8 mouse cellular contexts compared by ENCODE assay signal in the genomic region with DNA sequence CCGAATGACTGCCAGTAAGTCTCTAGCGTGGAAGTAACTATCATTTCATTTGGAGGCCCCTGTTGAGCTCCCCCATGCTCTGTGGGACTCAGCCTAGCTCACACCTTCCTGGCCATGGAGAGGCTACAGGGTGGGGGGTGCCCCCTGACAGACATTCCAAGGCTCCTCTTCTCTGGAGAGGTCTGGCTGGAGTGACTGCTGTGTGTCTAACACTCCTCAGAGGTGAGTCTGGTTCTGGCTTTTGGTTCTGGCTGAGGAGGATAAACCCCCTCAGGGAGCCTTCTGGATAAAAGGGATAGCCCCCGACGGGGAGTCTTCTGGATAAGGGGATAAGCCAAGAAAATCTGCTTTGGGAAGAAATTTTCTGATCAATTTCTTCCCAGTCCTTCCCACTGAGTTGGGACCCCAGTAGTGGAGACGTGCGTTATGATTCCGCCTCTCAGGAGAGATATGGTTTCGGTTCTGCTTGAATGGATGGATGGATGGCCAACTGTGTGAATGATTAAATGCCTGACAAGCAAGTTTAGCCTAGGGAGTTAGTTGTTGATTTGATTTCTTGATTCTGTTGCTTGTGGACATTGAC. TPM values are rescaled to one million over a fixed set of nuclear protein-coding genes. Genes with fewer than 3 reads are reported as not detected.
DNase-seq lines count a peak whose midpoint lies in the region; ATAC-seq and TF ChIP-seq lines count a peak whose summit lies in the region.

No protein-coding gene starts in this region.

- 29% methylated on average over 8 of the region's 8 CpGs for WGBS in lung, embryonic 15.5 days
- 34% methylated on average over 8 of the region's 8 CpGs for WGBS in forebrain, embryonic 14.5 days
- 32% methylated on average over 8 of the region's 8 CpGs for WGBS in limb, embryonic 14.5 days
- WGBS in neural tube, embryonic 15.5 days = 32% methylated on average over 8 of the region's 8 CpGs

- no peak for TF ChIP-seq POLR2A in limb, embryonic 14.5 days (IDR thresholded peaks at IDR 0.05; ENCODE audit: borderline replicate concordance, extremely low read depth, insufficient read depth, insufficient read length)

- H3K36me3 ChIP-seq in lung, embryonic 15.5 days = no peaks in the 10 kb centered on the region
- no peaks in the 10 kb centered on the region for H3K36me3 ChIP-seq in forebrain, embryonic 14.5 days (ENCODE audit: control insufficient read depth, insufficient read depth, low read length)
- H3K36me3 ChIP-seq in limb, embryonic 14.5 days (ENCODE audit: control insufficient read depth, insufficient read depth, low read length) = no peaks in the 10 kb centered on the region
- H3K36me3 ChIP-seq in neural tube, embryonic 15.5 days = no peaks in the 10 kb centered on the region

- H3K4me1 ChIP-seq in lung, embryonic 15.5 days = peaks cover 21% of the 10 kb centered on the region
- H3K4me1 ChIP-seq in forebrain, embryonic 14.5 days (ENCODE audit: control insufficient read depth, insufficient read depth, low read length) = peaks cover 4% of the 10 kb centered on the region; the same call in 1 of the 2 replicates
- H3K4me1 ChIP-seq in limb, embryonic 14.5 days (ENCODE audit: control insufficient read depth, insufficient read depth, low read length) = peaks cover 7% of the 10 kb centered on the region; the same call in 1 of the 2 replicates
- peaks cover 5% of the 10 kb centered on the region; the same call in 1 of the 2 replicates for H3K4me1 ChIP-seq in neural tube, embryonic 15.5 days

- H3K27me3 ChIP-seq in lung, embryonic 15.5 days = no peaks in the 10 kb centered on the region
- H3K27me3 ChIP-seq in forebrain, embryonic 14.5 days (replicated peaks; ENCODE audit: control insufficient read depth, insufficient read depth, low read length) = no peaks in the 10 kb centered on the region
- H3K27me3 ChIP-seq in limb, embryonic 14.5 days (ENCODE audit: control insufficient read depth, insufficient read depth, low read length) = no peaks in the 10 kb centered on the region
- H3K27me3 ChIP-seq in neural tube, embryonic 15.5 days (replicated peaks) = no peaks in the 10 kb centered on the region

- no peak overlapping the region for H3K27ac ChIP-seq in lung, embryonic 15.5 days
- H3K27ac ChIP-seq in forebrain, embryonic 14.5 days (ENCODE audit: low read depth, low read length) = no peak overlapping the region
- H3K27ac ChIP-seq in limb, embryonic 14.5 days (replicated peaks; ENCODE audit: low read depth, low read length) = no peak overlapping the region
- H3K27ac ChIP-seq in neural tube, embryonic 15.5 days (replicated peaks) = no peak overlapping the region

- ATAC-seq in lung, embryonic 15.5 days (ENCODE audit: borderline replicate concordance, extremely low read depth, low FRiP score, low TSS enrichment) = no peak
- peak; percentile 32; the same call in 1 of the 2 replicates for ATAC-seq in forebrain, embryonic 14.5 days
- ATAC-seq in limb, embryonic 14.5 days (ENCODE audit: low FRiP score, low read depth) = peak; percentile 12; the same call in 1 of the 2 replicates
- 0 out of 2 replicates have a peak, but pooled peaks have one; percentile 21 for ATAC-seq in neural tube, embryonic 15.5 days (ENCODE audit: low FRiP score)

- DNase-seq in lung, postnatal 4 days = no peak
- no peak for DNase-seq in forebrain, embryonic 14.5 days (ENCODE audit: low spot score)
- no peak for DNase-seq in limb, embryonic 14.5 days (ENCODE audit: low spot score)
- DNase-seq in ovary, postnatal 14 days (ENCODE audit: low spot score) = no peak
- no peak for DNase-seq in natural killer cell, adult 2 months (ENCODE audit: low spot score in 2 of 2)
- DNase-seq in spleen, postnatal 10 days (ENCODE audit: low spot score in 2 of 2) = no peak

- H3K4me2 ChIP-seq in lung, embryonic 15.5 days = peak overlapping the region; percentile 65
- H3K4me2 ChIP-seq in forebrain, embryonic 14.5 days (ENCODE audit: low read length) = peak overlapping the region; percentile 72; the same call in 1 of the 2 replicates
- no peak overlapping the region for H3K4me2 ChIP-seq in limb, embryonic 14.5 days (replicated peaks; ENCODE audit: low read depth, low read length, severe bottlenecking)
- peak overlapping the region; percentile 75 for H3K4me2 ChIP-seq in neural tube, embryonic 15.5 days

- H3K4me3 ChIP-seq in lung, embryonic 15.5 days = peak overlapping the region; percentile 51
- H3K4me3 ChIP-seq in forebrain, embryonic 14.5 days (ENCODE audit: low read depth, low read length) = peak overlapping the region; percentile 34; the same call in 1 of the 2 replicates
- peak overlapping the region; percentile 53 for H3K4me3 ChIP-seq in limb, embryonic 14.5 days (replicated peaks; ENCODE audit: low read length)
- H3K4me3 ChIP-seq in neural tube, embryonic 15.5 days (replicated peaks) = peak overlapping the region; percentile 53

- H3K9me3 ChIP-seq in lung, embryonic 15.5 days = no peaks in the 10 kb centered on the region
- H3K9me3 ChIP-seq in forebrain, embryonic 14.5 days (replicated peaks; ENCODE audit: control insufficient read depth, low read length) = no peaks in the 10 kb centered on the region
- no peaks in the 10 kb centered on the region for H3K9me3 ChIP-seq in limb, embryonic 14.5 days (ENCODE audit: control insufficient read depth, low read length)
- no peaks in the 10 kb centered on the region for H3K9me3 ChIP-seq in neural tube, embryonic 15.5 days (replicated peaks)

- no peak overlapping the region for H3K9ac ChIP-seq in lung, embryonic 15.5 days
- no peak overlapping the region for H3K9ac ChIP-seq in forebrain, embryonic 14.5 days (ENCODE audit: low read length)
- H3K9ac ChIP-seq in limb, embryonic 14.5 days (ENCODE audit: low read depth, low read length, severe bottlenecking) = no peak overlapping the region; the same call in 1 of the 2 replicates
- no peak overlapping the region for H3K9ac ChIP-seq in neural tube, embryonic 15.5 days (replicated peaks)

RNA-seq across cellular contexts. Expression of gene 1110038F14Rik, which starts 25.1 kb away (rescaled TPM):
- polyA plus RNA-seq in lung, embryonic 15.5 days (2015; fragmentation: Nextera tagmentation; extraction: Ambion mirVana) = 75.5 and 79.7 TPM in 2 replicates
- polyA plus RNA-seq in forebrain, embryonic 14.5 days (2014; fragmentation: Nextera tagmentation; extraction: Ambion mirVana) = 56.5 and 63.9 TPM in 2 replicates
- 48.2 and 61.7 TPM in 2 replicates for polyA plus RNA-seq in limb, embryonic 14.5 days (2012; rRNA removed)
- 77.6 and 84.7 TPM in 2 replicates for polyA plus RNA-seq in limb, embryonic 14.5 days (2014; fragmentation: Nextera tagmentation; extraction: Ambion mirVana)
- 43.1 and 50.0 TPM in 2 replicates for polyA plus RNA-seq in neural tube, embryonic 15.5 days (2015; fragmentation: Nextera tagmentation; extraction: Ambion mirVana)

RNA-seq across cellular contexts. Expression of gene Zfp647, which starts 48.1 kb away (rescaled TPM):
- polyA plus RNA-seq in lung, embryonic 15.5 days (2015; fragmentation: Nextera tagmentation; extraction: Ambion mirVana) = 14.9 TPM in 2 replicates
- 36.2 and 39.4 TPM in 2 replicates for polyA plus RNA-seq in forebrain, embryonic 14.5 days (2014; fragmentation: Nextera tagmentation; extraction: Ambion mirVana)
- polyA plus RNA-seq in limb, embryonic 14.5 days (2012; rRNA removed) = 20.9 and 24.5 TPM in 2 replicates
- polyA plus RNA-seq in limb, embryonic 14.5 days (2014; fragmentation: Nextera tagmentation; extraction: Ambion mirVana) = 14.8 and 18.5 TPM in 2 replicates
- polyA plus RNA-seq in neural tube, embryonic 15.5 days (2015; fragmentation: Nextera tagmentation; extraction: Ambion mirVana) = 19.1 and 19.5 TPM in 2 replicates
